Mouse (Mus musculus): ENCODE data around the gene Pcolce.

DNA sequence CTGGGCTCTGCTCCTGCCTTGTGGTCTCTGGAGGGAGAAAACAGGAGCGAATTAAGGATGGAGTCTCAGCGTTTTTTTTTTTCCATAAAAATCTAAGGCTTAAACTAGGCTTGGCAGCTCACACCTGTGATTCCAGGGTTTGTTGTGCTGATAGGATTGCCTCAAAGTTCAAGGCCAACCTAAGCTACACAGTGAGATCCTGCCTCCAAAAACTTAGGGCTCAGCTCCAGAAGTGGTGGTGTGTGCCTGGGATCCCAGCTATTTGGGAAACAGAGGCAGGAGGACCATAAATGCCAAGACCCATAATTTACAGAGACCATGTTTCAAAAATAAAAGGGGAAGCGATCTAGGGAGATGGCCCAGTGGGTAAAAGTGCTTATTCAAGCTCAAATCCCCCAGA lies 4.3 kb downstream of the Pcolce start:
- TF ChIP-seq POLR2A (IDR thresholded peaks at IDR 0.05; ENCODE audit: borderline replicate concordance, control insufficient read depth, low read depth, low read length) (no peak), CTCF (IDR thresholded peaks at IDR 0.05; ENCODE audit: control insufficient read depth, insufficient read depth, low read length) (no peak)

Measured in bone marrow, adult 2 months (tissue).